Mouse (Mus musculus) intestine, embryonic 16.5 days (tissue): ENCODE results near the gene Grid2. TPM values are rescaled to one million over a fixed set of nuclear protein-coding genes. Genes with fewer than 3 reads are reported as not detected.
A peak's percentile ranks its signal among the peaks of the same experiment; 100 is the strongest.

Experiments
- ATAC-seq: fragments of 200-750 bp; cut with Nextera tagmentation; 2 replicates; pipeline ENCODE4 v1.8.0; 2017; ENCODE audit warnings: moderate TSS enrichment, moderate library complexity
- H3K27ac ChIP-seq: fragments of 300-500 bp; sonication (generic); 2 replicates; pipeline ENCODE4 v1.5.1; 2014; ENCODE audit warnings: mild to moderate bottlenecking, low read length
- H3K27me3 ChIP-seq: fragments of 300-500 bp; sonication (generic); replicated peaks from 2 replicates; pipeline ENCODE4 v1.6.1; 2014; ENCODE audit warnings: low read length, control low read depth, mixed read lengths; ENCODE audit not compliant: control insufficient read depth, insufficient read depth
- H3K36me3 ChIP-seq: fragments of 300-500 bp; sonication (generic); 2 replicates; pipeline ENCODE4 v1.6.1; 2014; ENCODE audit warnings: low read length, control low read depth; ENCODE audit not compliant: control insufficient read depth, insufficient read depth
- H3K4me1 ChIP-seq: fragments of 300-500 bp; sonication (generic); 2 replicates; pipeline ENCODE4 v1.6.1; 2014; ENCODE audit warnings: low read length, control low read depth, mixed read lengths; ENCODE audit not compliant: control insufficient read depth, insufficient read depth
- H3K4me2 ChIP-seq: fragments of 300-500 bp; sonication (generic); 2 replicates; pipeline ENCODE4 v1.6.1; 2014; ENCODE audit warnings: low read depth, low read length, control low read depth
- H3K4me3 ChIP-seq: fragments of 300-500 bp; sonication (generic); 2 replicates; pipeline ENCODE4 v1.5.1; 2014; ENCODE audit warnings: mild to moderate bottlenecking, low read length
- H3K9ac ChIP-seq: fragments of 300-500 bp; sonication (generic); 2 replicates; pipeline ENCODE4 v1.6.1; 2014; ENCODE audit warnings: low read depth, low read length
- H3K9me3 ChIP-seq: fragments of 300-500 bp; sonication (generic); 2 replicates; pipeline ENCODE4 v1.6.1; 2016; ENCODE audit warnings: low read length, control low read depth; ENCODE audit not compliant: control insufficient read depth
- WGBS: fragments of 180-500 bp; shearing (Covaris S2); extraction: QIAGEN DNeasy Blood & Tissue Kit; methylation state at CpG from one replicate; pipeline ENCODE4 v1.1.7; 2014; 5-methylcytosine and 5-hydroxymethylcytosine counted together
- polyA plus RNA-seq: library from polyadenylated mRNA; unstranded; fragments of >200 nt; fragmentation: Nextera tagmentation; extraction: Ambion mirVana; gene quantifications from 2 replicates; pipeline ENCODE4 v1.2.1, GENCODE M21; 2015

The Grid2 gene
- polyA plus RNA-seq, 1 experiment from 2014 or later = 0.43 TPM

DNA sequence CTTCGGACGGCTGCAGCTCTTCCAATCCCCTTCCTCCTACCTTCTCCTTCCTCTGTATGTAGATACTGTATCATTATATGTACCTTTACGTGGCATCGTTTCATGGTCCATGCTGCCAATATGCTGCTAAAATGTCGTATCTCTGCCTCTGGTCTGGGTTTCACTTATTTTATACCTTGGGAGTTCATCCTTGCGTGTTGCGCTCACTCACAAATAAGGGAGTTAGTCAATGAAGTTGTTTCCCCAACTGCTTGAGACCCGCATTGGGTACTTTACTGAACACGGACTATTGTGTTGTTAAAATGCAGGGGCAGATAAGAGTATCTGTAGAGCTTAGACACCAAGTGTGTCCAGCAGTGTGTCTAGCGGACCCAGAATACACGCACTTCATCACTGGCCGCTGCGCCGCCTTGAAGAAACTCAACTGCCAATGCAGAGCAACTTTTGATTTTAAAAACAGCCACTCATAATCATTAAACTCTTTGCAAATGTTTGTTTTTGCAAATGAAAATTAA, 1474.9 kb downstream of the Grid2 start:
- Histone ChIP-seq H3K36me3 (no peaks in the 10 kb centered on the region), H3K27me3 (peaks cover 62% of the 10 kb centered on the region), H3K27ac (no peak overlapping the region), H3K9ac (no peak overlapping the region), H3K4me2 (no peak overlapping the region), H3K9me3 (no peaks in the 10 kb centered on the region), H3K4me3 (no peak overlapping the region; the same call in 1 of the 2 replicates), H3K4me1 (peaks cover 29% of the 10 kb centered on the region)
- WGBS = 5% methylated on average over 14 of the region's 14 CpGs
- no peak for ATAC-seq

DNA sequence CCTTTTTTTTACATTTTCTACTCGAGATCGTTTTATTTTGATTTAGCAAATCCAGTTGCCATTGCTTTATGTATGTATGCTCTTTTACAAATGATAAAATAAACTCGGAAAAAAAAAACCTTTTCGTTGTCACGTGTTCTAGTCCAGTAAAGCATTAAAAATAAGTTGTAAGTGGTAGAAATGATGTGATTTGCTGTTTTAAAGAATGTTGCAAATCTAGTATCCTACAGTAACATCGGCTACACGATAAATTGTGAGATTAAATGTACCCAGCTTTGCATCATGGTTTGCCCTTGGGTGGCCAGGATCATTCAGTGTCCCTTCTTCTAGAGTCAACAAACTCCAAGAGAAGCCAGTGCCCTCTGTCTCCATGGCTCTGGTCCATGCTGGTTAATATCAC, 1475.5 kb downstream of the Grid2 start:
- Histone ChIP-seq H3K4me1 (peaks cover 29% of the 10 kb centered on the region), H3K4me2 (no peak overlapping the region), H3K9ac (no peak overlapping the region), H3K27ac (no peak overlapping the region), H3K9me3 (no peaks in the 10 kb centered on the region), H3K4me3 (no peak overlapping the region), H3K27me3 (peaks cover 62% of the 10 kb centered on the region), H3K36me3 (no peaks in the 10 kb centered on the region)
- ATAC-seq = no peak
- 7% methylated on average over 7 of the region's 7 CpGs for whole genome bisulfite sequencing

DNA sequence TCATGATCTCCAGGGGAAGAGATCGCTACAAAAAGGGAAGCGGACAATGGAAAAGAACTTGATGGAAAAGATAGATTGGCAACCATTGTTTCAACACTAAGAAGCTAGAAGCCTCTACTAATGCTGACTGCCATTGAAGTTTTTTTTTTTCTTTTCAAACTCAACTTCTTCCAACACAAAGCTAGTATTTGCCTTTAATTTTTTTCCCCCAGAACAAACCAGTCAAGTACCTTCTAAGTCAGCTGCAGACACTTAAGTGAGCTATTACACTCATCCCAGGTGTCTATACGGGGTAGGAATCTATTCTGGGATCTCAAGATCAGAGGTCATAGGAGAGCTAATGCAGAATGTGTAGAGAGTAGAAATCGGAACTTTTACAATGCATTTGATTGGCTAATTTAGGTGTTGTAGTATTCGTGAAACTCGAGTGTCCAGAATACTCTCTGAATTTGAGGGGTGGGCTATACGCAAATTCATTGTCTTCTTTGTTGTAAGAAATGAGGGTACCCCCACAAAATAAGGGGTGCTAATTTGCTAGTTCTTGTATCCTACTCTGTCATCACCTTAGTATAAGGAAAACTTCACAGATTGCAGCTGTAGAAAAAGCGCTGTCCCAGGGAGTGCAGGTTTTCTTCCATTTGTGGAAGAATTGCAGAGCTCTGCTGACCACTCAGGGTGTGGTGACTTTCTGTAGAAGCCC, 1476.1 kb downstream of the Grid2 start:
- Histone ChIP-seq H3K4me3 (no peak overlapping the region), H3K36me3 (no peaks in the 10 kb centered on the region), H3K9me3 (no peaks in the 10 kb centered on the region), H3K4me2 (no peak overlapping the region), H3K9ac (no peak overlapping the region), H3K27ac (no peak overlapping the region), H3K27me3 (peaks cover 62% of the 10 kb centered on the region), H3K4me1 (peaks cover 29% of the 10 kb centered on the region)
- 4% methylated on average over 8 of the region's 8 CpGs for WGBS
- ATAC-seq = no peak

DNA sequence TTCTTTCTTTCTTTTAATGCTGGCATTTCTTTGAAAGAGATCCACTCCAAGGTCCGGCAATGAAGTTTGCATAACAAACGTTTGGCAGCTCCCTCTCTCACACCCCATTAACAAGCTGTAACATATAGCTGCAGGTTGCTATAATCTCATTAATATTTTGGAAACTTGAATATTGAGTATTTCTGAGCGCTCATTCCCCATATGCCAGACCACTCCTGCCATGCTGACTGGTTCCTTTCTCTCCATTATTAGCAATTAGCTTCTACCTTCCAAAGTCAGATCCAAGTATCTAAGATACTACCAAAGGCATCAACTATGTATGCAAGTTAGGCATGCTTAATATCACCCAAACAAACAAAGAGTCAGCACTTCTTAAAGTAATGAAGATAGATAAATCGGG, 1477.6 kb downstream of the Grid2 start:
- Histone ChIP-seq H3K9ac (no peak overlapping the region), H3K4me1 (peaks cover 21% of the 10 kb centered on the region), H3K27me3 (peaks cover 55% of the 10 kb centered on the region), H3K4me3 (no peak overlapping the region), H3K4me2 (no peak overlapping the region), H3K36me3 (no peaks in the 10 kb centered on the region), H3K27ac (no peak overlapping the region), H3K9me3 (no peaks in the 10 kb centered on the region)
- ATAC-seq = no peak
- WGBS = 2% methylated on average over 4 of the region's 4 CpGs

DNA sequence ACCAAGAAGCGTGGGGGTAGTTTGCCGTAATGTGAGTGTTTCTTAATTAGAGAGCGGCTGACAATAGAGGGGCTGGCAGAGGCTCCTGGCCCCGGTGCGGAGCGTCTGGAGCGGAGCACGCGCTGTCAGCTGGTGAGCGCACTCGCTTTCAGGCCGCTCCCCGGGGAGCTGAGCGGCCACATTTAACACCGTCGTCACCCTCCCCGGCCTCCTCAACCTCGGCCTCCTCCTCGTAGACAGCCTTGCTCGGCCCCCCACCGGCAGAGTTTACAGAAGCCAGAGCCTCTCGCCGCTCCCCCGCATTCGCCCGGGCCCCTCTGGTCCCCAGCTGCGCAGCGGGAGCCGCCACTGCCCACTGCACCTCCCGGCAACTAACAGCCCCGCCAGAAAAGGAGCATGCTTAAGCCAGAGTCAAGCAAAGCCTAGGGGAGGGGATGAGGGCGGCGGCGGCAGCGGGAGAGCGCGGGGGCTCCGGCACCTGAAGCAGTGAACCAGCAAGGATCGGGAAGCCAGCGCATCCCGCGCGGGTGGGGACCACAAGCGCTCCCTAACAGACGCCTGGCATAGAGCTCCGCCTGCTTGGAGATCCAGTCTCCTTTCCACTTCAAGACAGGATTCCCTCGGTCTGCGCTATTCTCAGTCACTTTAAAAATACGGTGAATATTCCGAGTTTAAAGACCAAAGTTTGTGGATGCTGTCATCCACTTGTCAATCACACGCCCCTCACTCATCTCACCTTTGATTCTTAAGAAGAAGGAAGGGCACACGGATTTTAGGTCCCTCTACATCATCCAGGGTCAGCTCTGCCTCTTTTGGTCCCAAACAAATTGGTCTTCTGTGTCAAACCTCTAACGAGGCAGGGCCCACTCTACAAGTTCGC, 1479.0 kb downstream of the Grid2 start:
- H3K27me3 ChIP-seq = peaks cover 41% of the 10 kb centered on the region
- H3K4me3 ChIP-seq = peak overlapping the region; percentile 49
- 3% methylated on average over 54 of the region's 54 CpGs for WGBS
- peak overlapping the region; percentile 10 for H3K9ac ChIP-seq
- H3K27ac ChIP-seq = no peak overlapping the region
- H3K9me3 ChIP-seq = no peaks in the 10 kb centered on the region
- H3K4me1 ChIP-seq = peaks cover 12% of the 10 kb centered on the region
- peak; percentile 66 for ATAC-seq
- peak overlapping the region; percentile 83 for H3K4me2 ChIP-seq
- H3K36me3 ChIP-seq = no peaks in the 10 kb centered on the region

DNA sequence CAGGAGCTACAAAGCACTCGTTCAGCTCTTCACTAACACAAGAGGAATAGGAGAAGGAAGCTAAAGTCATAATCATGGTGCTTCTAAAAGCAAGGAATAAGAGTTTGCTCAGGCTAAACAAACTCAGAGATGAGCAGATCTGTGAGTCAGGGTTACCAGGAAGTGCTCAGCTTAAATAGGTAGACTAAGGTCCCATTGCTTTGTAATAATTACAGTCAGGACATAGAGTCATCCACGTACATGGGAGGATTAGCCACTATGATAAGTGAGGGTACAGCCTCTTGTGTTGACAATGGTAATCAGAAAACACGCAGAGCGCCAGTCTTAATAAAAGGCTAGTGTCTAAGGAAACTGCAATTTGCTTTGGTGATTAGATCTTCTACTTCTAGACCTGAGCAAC, 1480.6 kb downstream of the Grid2 start:
- Histone ChIP-seq H3K36me3 (no peaks in the 10 kb centered on the region), H3K4me2 (no peak overlapping the region), H3K27ac (peak overlapping the region; percentile 23; the same call in 1 of the 2 replicates), H3K27me3 (peaks cover 29% of the 10 kb centered on the region), H3K4me1 (peaks cover 6% of the 10 kb centered on the region), H3K9ac (no peak overlapping the region), H3K9me3 (no peaks in the 10 kb centered on the region), H3K4me3 (no peak overlapping the region)
- 51% methylated on average over 4 of the region's 4 CpGs for WGBS
- ATAC-seq = peak; percentile 78

DNA sequence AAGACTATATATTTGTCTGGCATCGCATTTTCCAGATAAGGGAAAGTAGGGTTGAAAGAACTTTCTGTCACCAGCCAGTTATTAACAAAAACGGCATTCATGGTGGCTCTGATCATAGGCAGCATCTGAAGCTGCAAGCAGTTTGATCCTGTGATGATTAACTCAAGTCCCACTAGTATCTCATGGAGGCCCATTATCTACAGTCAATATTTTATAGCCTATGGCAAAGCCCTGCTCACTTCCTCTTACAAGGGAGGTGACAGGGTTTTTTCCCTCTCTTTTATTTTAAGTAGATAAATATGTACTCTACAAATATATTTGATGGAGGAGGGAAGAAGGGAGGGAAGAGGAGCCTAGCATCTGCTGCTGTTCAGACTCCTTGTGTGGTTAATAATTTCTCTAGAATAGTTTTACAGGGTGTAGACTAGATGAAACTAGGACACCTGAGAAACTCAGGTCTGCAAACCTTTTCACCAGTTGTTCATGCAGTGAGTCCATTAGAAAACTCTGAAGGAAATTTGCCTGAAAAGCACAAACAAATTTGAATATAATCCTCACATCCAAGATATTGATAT, 1487.3 kb downstream of the Grid2 start:
- Histone ChIP-seq H3K9me3 (no peaks in the 10 kb centered on the region), H3K4me3 (no peak overlapping the region), H3K36me3 (no peaks in the 10 kb centered on the region), H3K4me1 (no peaks in the 10 kb centered on the region), H3K4me2 (no peak overlapping the region), H3K27ac (no peak overlapping the region), H3K27me3 (no peaks in the 10 kb centered on the region), H3K9ac (no peak overlapping the region)
- peak; percentile 93 for ATAC-seq
- WGBS = 38% methylated on average over 2 of the region's 2 CpGs
